Mouse (Mus musculus) heart, embryonic 11.5 days (tissue): ENCODE measurements around the gene Mmp9. TPM values are rescaled to one million over a fixed set of nuclear protein-coding genes. Genes with fewer than 3 reads are reported as not detected.

ENCODE experiments used
- ATAC-seq: fragments of 200-750 bp; cut with Nextera tagmentation; replicated peaks from 2 replicates; pipeline ENCODE4 v1.8.0; 2017; ENCODE audit warnings: moderate library complexity; ENCODE audit not compliant: insufficient number of reproducible peaks, low FRiP score, low TSS enrichment
- H3K27ac ChIP-seq: fragments of 300-500 bp; sonication (generic); 2 replicates; pipeline ENCODE4 v1.5.1; 2014; ENCODE audit warnings: mild to moderate bottlenecking, low read depth, low read length
- H3K27me3 ChIP-seq: fragments of 300-500 bp; sonication (generic); 2 replicates; pipeline ENCODE4 v1.6.1; 2014; ENCODE audit warnings: mild to moderate bottlenecking, low read length, mixed read lengths; ENCODE audit not compliant: control insufficient read depth, insufficient read depth
- H3K36me3 ChIP-seq: fragments of 300-500 bp; sonication (generic); 2 replicates; pipeline ENCODE4 v1.6.1; 2014; ENCODE audit warnings: mild to moderate bottlenecking, low read length, moderate library complexity, mixed read lengths; ENCODE audit not compliant: control insufficient read depth, insufficient read depth
- H3K4me1 ChIP-seq: fragments of 300-500 bp; sonication (generic); 2 replicates; pipeline ENCODE4 v1.6.1; 2014; ENCODE audit warnings: low read length; ENCODE audit not compliant: control insufficient read depth, insufficient read depth
- H3K4me2 ChIP-seq: fragments of 300-500 bp; sonication (generic); 2 replicates; pipeline ENCODE4 v1.6.1; 2014; ENCODE audit warnings: mild to moderate bottlenecking, moderate library complexity
- H3K4me3 ChIP-seq: fragments of 300-500 bp; sonication (generic); 2 replicates; pipeline ENCODE4 v1.5.1; 2014; ENCODE audit warnings: low read depth, low read length
- H3K9ac ChIP-seq: fragments of 300-500 bp; sonication (generic); 2 replicates; pipeline ENCODE4 v1.6.1; 2014; ENCODE audit warnings: mild to moderate bottlenecking, low read depth, low read length, moderate library complexity
- H3K9me3 ChIP-seq: fragments of 300-500 bp; sonication (generic); replicated peaks from 2 replicates; pipeline ENCODE4 v1.6.1; 2016; ENCODE audit warnings: low read length; ENCODE audit not compliant: control insufficient read depth
- WGBS: fragments of 180-500 bp; shearing (Covaris S2); extraction: QIAGEN DNeasy Blood & Tissue Kit; methylation state at CpG from one replicate; pipeline ENCODE4 v1.1.7; 2014; ENCODE audit not compliant: insufficient replicate concordance; 5-methylcytosine and 5-hydroxymethylcytosine counted together
- polyA plus RNA-seq: library from polyadenylated mRNA; unstranded; fragments of >200 nt; fragmentation: Nextera tagmentation; extraction: Ambion mirVana; gene quantifications from 2 replicates; pipeline ENCODE4 v1.2.1, GENCODE M21; 2014

The Mmp9 gene
- polyA plus RNA-seq, 1 experiment from 2014 or later, result 0.16 TPM

DNA sequence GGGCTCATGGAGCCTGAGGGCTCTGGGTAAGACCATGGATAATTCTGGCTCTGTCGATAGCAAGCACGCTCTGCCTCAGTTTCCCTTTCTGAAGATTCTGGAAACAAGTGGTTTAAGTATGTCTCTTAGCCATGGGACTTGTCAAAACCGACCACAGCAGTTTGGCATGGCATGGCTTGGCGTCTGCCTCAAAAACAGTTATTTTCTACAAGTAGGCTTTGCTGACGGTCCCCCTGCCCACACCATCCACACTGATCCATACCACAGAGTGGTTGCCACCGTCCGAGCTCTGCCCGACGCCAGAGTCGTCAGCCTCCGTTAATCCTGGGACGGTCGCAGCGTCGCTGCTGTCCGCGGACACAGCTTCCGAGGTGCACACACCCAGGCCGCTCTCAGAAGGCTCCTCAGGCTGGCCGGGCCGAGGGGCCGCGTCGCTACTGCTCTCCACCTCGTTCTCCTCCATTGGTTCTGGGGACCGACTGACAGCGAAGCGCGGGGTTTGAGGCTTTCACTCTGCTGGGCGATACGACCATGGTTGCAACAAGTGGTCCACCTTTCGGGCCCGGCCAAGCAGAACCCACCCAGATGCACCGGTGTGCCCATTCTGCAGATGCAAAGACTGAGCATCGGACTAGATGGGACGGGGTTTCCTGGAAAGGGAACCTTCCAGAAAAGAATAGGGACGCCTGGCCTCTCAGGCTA is 30.1 kb upstream of the Mmp9 start:
- Histone ChIP-seq H3K27ac (peak overlapping the region; percentile 99), H3K9me3 (peaks cover 6% of the 10 kb centered on the region), H3K4me1 (peaks cover 13% of the 10 kb centered on the region), H3K36me3 (peaks cover 34% of the 10 kb centered on the region), H3K9ac (peak overlapping the region; percentile 99), H3K4me3 (peak overlapping the region; percentile 87), H3K4me2 (peak overlapping the region; percentile 85), H3K27me3 (no peaks in the 10 kb centered on the region)
- 4% methylated on average over 37 of the region's 37 CpGs for WGBS
- peak; percentile 23; the same call in 1 of the 2 replicates for ATAC-seq

DNA sequence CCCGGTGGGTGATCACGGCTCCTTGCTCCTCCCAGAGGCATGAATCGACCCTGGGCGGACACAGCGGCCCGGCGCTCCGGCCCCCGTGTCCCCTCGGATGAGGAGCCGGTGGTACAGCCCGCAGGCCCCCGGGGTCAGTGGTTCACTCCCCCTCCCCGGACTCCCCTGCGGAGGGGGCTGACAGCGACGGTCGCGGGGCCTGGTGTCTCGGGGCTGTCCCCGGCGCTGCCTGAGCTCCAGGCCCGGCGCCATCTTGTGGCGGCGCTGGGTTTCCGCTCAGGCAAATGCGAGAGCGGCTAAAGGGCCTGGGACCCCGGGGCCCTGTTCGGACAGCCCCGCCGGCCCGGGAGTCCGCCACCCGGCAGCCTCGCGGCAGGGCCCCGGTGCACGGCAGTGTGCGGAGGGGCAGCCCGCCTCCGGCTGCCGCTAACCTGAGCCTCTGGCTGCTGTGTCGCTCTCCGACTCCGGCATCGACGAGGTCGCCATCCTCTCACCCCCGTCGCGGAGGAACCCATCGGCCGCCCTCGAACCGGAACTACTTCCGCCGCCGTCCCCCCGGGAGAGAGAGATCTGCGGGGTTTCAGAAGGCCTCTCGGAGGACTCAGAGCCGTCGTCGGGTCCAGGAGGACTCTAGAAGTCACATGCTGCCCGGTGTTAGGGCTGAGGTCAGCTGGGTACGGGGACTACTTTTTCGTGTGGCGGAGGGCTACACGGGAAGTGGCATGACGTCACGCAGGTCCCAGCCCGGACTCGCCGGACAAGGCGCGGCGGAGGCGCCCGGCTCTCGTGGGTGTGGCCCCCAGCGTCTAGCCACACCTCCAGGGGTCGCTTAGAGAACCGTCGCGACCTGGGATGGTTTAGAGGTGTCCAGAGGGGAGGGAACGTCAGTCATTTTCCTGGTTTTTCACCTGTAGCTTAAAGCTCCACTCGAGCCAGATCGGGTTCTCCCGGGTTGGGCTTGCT is 29.2 kb upstream of the Mmp9 start, which contains the start of gene Zfp335:
TSS of gene Zfp335 (minus strand) at position 672 of the 963 bp plus-strand sequence.
- Histone ChIP-seq H3K9ac (peak within 1 kb of the TSS; percentile 99), H3K4me3 (peak within 1 kb of the TSS; percentile 87), H3K27me3 (no peaks in the 10 kb centered on the region; the same call in 1 of the 2 replicates), H3K36me3 (peaks cover 26% of the 10 kb centered on the region), H3K27ac (peak within 1 kb of the TSS; percentile 99), H3K4me2 (peak within 1 kb of the TSS; percentile 85), H3K4me1 (peaks cover 13% of the 10 kb centered on the region), H3K9me3 (peaks cover under 1% of the 10 kb centered on the region; the same call in 1 of the 2 replicates)
- peak; percentile 86 for ATAC-seq
- WGBS, result under 1% methylated on average over 88 of the region's 91 CpGs

DNA sequence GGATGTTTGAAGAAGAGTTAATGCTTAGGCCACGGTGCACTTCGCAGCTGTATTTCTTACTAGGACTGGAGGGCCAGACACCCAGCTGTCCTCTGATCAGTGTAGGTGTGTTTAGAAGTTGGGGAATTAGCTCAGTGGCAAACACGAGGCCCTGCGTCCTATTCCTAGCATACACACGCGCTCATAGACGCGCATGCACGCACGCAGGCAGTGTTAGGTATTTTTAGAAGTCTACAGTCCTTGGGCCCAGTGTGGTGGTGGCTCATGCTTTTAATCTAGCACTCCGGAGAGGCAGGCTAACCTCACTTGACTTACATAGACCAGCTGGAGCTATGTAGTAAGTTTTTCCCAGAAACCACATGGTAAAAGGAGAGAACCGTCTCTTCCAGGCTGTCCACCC is 28.4 kb upstream of the Mmp9 start:
- ATAC-seq, result peak; percentile 31
- H3K9me3 ChIP-seq, result no peaks in the 10 kb centered on the region
- H3K36me3 ChIP-seq, result peaks cover 19% of the 10 kb centered on the region
- H3K4me1 ChIP-seq, result peaks cover 13% of the 10 kb centered on the region
- peak overlapping the region; percentile 87 for H3K4me3 ChIP-seq
- peak overlapping the region; percentile 85 for H3K4me2 ChIP-seq
- no peaks in the 10 kb centered on the region; the same call in 1 of the 2 replicates for H3K27me3 ChIP-seq
- WGBS, result 12% methylated on average over 12 of the region's 12 CpGs
- peak overlapping the region; percentile 99 for H3K27ac ChIP-seq
- H3K9ac ChIP-seq, result peak overlapping the region; percentile 99

DNA sequence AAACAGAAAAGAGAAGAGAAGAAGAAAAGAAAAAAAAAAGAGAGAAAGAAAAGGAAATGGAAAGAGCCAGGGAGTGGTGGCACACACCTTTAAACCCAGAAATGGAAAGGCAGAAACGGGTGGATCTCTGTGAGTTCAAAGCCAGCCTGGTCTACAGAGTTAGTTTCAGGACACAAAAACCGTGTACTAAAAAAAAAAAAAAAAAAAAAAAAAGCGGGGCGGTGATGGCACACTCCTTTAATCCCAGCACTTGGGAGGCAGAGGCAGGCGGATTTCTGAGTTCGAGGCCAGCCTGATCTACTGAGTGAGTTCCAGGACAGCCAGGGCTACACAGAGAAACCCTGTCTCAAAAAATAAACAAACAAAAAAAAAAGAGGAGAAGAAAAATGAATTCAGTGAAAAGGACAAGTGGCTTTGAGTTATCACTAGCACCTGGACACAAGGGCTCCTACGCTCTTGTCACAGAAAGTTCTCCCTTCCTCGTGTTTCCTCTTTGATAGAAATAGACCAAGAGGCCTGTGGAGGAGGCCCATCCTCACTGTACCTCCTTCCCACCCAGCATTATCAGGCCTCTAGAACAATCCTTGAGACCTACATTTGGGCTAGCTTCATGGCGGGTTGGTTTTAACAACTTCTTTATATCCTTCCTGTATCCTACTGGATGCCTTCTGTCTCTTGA is 27.7 kb upstream of the Mmp9 start:
- Histone ChIP-seq H3K9ac (peak overlapping the region; percentile 99; the same call in 1 of the 2 replicates), H3K4me1 (peaks cover 13% of the 10 kb centered on the region), H3K4me3 (peak overlapping the region; percentile 87), H3K9me3 (no peaks in the 10 kb centered on the region), H3K27me3 (no peaks in the 10 kb centered on the region; the same call in 1 of the 2 replicates), H3K36me3 (peaks cover 11% of the 10 kb centered on the region), H3K27ac (peak overlapping the region; percentile 99), H3K4me2 (peak overlapping the region; percentile 85)
- no peak for ATAC-seq
- WGBS, result 88% methylated on average over 9 of the region's 9 CpGs

DNA sequence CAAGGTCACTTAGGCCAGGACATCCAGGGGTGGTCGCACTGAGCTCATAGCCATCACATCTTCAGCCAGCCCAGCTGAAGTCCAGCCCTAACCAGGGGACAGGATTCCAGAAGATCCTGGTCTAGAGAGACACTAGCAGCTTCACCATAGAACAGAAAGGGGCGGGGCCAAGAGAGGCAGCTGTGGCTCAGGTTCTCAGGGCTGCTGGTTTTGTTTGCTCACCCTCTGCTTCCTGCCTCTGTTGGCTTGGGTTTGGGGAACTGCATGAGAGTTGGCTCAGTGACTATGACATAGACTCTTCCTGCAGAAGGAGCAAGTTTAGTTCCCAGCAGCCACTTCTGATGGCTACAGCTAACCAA is 27.2 kb upstream of the Mmp9 start:
- Histone ChIP-seq H3K27ac (no peak overlapping the region), H3K4me2 (no peak overlapping the region), H3K4me1 (peaks cover 13% of the 10 kb centered on the region), H3K36me3 (peaks cover 7% of the 10 kb centered on the region), H3K9ac (no peak overlapping the region), H3K9me3 (no peaks in the 10 kb centered on the region), H3K27me3 (no peaks in the 10 kb centered on the region; the same call in 1 of the 2 replicates), H3K4me3 (no peak overlapping the region)
- 83% methylated on average over 2 of the region's 2 CpGs for WGBS
- ATAC-seq, result no peak

DNA sequence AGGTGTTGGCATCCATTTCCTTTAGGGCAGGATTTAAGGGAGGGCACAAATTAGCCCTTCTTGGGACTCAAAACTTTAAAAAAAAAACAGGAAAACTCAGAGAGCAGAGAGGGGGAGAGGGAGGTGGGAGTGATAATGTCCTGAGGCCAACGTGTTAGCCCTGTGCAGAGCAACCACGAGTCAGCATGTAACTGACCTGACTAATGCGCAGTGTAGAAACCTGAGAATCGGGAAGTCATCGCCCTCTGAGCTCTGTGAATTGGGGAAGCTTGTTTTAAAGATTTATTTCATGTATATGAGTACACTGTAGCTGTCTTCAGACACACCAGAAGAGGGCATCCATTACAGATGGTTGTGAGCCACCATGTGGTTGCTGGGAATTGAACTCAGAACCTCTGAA is 23.8 kb upstream of the Mmp9 start:
- Histone ChIP-seq H3K9me3 (no peaks in the 10 kb centered on the region), H3K27ac (no peak overlapping the region), H3K4me1 (peaks cover 3% of the 10 kb centered on the region; the same call in 1 of the 2 replicates), H3K4me3 (no peak overlapping the region), H3K9ac (no peak overlapping the region), H3K36me3 (0 out of 2 replicates have a peak, but pooled peaks cover 2% of the 10 kb centered on the region), H3K4me2 (no peak overlapping the region), H3K27me3 (no peaks in the 10 kb centered on the region; the same call in 1 of the 2 replicates)
- no peak for ATAC-seq
- 67% methylated on average over 5 of the region's 5 CpGs for WGBS

DNA sequence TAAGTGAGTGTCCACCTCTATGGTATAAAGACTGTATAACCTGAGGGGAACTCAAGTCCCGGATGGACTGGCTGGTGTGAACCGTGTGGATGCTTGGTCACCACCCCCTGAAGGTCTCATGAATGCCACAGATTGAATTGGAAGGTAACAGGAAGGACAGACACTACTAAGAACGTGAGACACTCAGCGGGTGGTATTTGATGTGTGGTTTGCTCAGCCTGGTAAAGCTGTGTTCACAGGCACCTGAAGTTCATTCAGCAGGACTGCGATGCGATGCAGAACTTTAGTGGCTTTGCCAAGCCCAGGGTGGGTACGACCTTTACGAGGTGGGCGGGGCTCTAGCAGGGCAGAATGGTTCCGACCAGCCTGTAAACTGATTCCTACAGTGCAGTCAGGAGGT is 23.2 kb upstream of the Mmp9 start:
- H3K4me1 ChIP-seq, result peaks cover 2% of the 10 kb centered on the region; the same call in 1 of the 2 replicates
- no peak overlapping the region for H3K27ac ChIP-seq
- 0 out of 2 replicates have a peak, but pooled peaks cover 2% of the 10 kb centered on the region for H3K36me3 ChIP-seq
- no peaks in the 10 kb centered on the region; the same call in 1 of the 2 replicates for H3K27me3 ChIP-seq
- no peak overlapping the region for H3K4me3 ChIP-seq
- ATAC-seq, result no peak
- WGBS, result 59% methylated on average over 10 of the region's 10 CpGs
- no peak overlapping the region for H3K9ac ChIP-seq
- H3K9me3 ChIP-seq, result no peaks in the 10 kb centered on the region
- H3K4me2 ChIP-seq, result no peak overlapping the region

DNA sequence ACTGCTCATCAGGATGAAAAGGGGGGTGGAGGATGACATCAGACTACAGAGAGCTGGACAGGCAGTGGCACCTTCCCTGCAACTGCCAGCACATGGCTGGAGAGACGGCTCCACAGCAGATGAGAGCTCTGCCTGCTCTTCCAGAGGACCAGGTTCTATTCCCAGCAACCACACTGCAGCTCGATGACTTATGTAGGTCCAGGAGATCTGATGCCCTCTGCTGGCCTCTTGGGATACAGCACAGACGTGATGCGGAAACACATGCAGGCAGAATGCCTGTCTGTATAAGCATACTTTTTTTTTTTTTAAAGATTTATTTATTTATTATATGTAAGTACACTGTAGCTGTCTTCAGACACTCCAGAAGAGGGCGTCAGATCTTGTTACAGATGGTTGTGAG is 22.3 kb upstream of the Mmp9 start:
- no peak for ATAC-seq
- Histone ChIP-seq H3K4me2 (no peak overlapping the region), H3K27me3 (no peaks in the 10 kb centered on the region; the same call in 1 of the 2 replicates), H3K4me1 (no peaks in the 10 kb centered on the region), H3K4me3 (no peak overlapping the region), H3K9me3 (no peaks in the 10 kb centered on the region), H3K36me3 (0 out of 2 replicates have a peak, but pooled peaks cover 2% of the 10 kb centered on the region), H3K9ac (no peak overlapping the region), H3K27ac (no peak overlapping the region)
- 67% methylated on average over 4 of the region's 5 CpGs for whole genome bisulfite sequencing
